Mouse (Mus musculus) urinary bladder, postnatal 14 days (tissue): Measurements from ENCODE around the gene Ifna13.
A peak's percentile ranks its signal among the peaks of the same experiment; 100 is the strongest.

Source experiments
- DNase-seq: peaks from one replicate; pipeline ENCODE4 v3.0.0; 2021; ENCODE audit warnings: low spot score

The Ifna13 gene

GRCm38 (mm10) chr4:88644359-88644758, at the start of gene Ifna13:
Gene Ifna13 (minus strand): TSS chr4:88644459.
- DNase-seq: no peak

GRCm38 (mm10) chr4:88693392-88693791, 49.1 kb upstream of the Ifna13 start:
- no peak for DNase-seq

GRCm38 (mm10) chr4:88692537-88692936, 48.3 kb upstream of the Ifna13 start:
- DNase-seq: no peak

- no peak for DNase-seq
Measured at GRCm38 (mm10) chr4:88691259-88691658, 47.0 kb upstream of the Ifna13 start, which contains the start of gene Ifnab. Gene Ifnab (minus strand): TSS chr4:88691359.

- no peak for DNase-seq
Measured at GRCm38 (mm10) chr4:88683812-88684211, 39.6 kb upstream of the Ifna13 start, which contains the start of gene Ifna2. Gene Ifna2 (minus strand): TSS chr4:88683912.

GRCm38 (mm10) chr4:88681353-88681752, 37.1 kb upstream of the Ifna13 start:
- DNase-seq: no peak

- DNase-seq: peak; percentile 11
Measured at GRCm38 (mm10) chr4:88680362-88680761, 36.1 kb upstream of the Ifna13 start.

- DNase-seq: no peak
Measured at GRCm38 (mm10) chr4:88676824-88677223, 32.6 kb upstream of the Ifna13 start, which contains the start of gene Ifna16. Gene Ifna16 (minus strand): TSS chr4:88676924.

GRCm38 (mm10) chr4:88655461-88655860, 11.2 kb upstream of the Ifna13 start:
- DNase-seq: peak; percentile 4

GRCm38 (mm10) chr4:88653644-88654043, 9.4 kb upstream of the Ifna13 start:
- DNase-seq: no peak

- no peak for DNase-seq
Measured at GRCm38 (mm10) chr4:88642526-88642925, 1.7 kb downstream of the Ifna13 start.

GRCm38 (mm10) chr4:88641077-88641831, 3.0 kb downstream of the Ifna13 start:
- DNase-seq: peak; percentile 96

- DNase-seq: no peak
Measured at GRCm38 (mm10) chr4:88640704-88641076, 3.6 kb downstream of the Ifna13 start.

- no peak for DNase-seq
Measured at GRCm38 (mm10) chr4:88634311-88634710, 9.9 kb downstream of the Ifna13 start, which contains the start of gene C87499. Gene C87499 (minus strand): TSS chr4:88634411.

- no peak for DNase-seq
Measured at GRCm38 (mm10) chr4:88603276-88603675, 41.0 kb downstream of the Ifna13 start, which contains the start of gene Ifna12. Gene Ifna12 (minus strand): TSS chr4:88603376.
